Mouse (Mus musculus) MEL (cell line): Measurements from ENCODE around the gene Zfp91.

Experiments
- CTCF ChIP-seq, 3 experiments: IDR thresholded peaks in 2 of 3; conservative IDR thresholded peaks in 1 of 3; 2 replicates each; pipeline ENCODE4 v1.5.1; 2011 to 2012; ENCODE audit warnings: low read length in 3 of 3, low read depth in 2 of 3, mild to moderate bottlenecking in 2 of 3, improper control_type of control experiment in 1 of 3, inconsistent platforms in 1 of 3, mixed read lengths in 1 of 3, moderate library complexity in 1 of 3; ENCODE audit not compliant: control insufficient read depth in 1 of 3, insufficient read depth in 1 of 3, poor library complexity in 1 of 3, severe bottlenecking in 1 of 3
- ELF1 ChIP-seq: IDR thresholded peaks from 2 replicates; pipeline ENCODE4 v1.6.1; 2014; ENCODE audit warnings: low read depth, mild to moderate bottlenecking, inconsistent platforms, low read length, improper control_type of control experiment, moderate library complexity
- EP300 ChIP-seq, 2 experiments: IDR thresholded peaks; 2 replicates each; pipeline ENCODE4 v1.6.1; 2011; ENCODE audit warnings: improper control_type of control experiment in 2 of 2, low read length in 2 of 2, low read depth in 1 of 2, mild to moderate bottlenecking in 1 of 2
- KAT2A ChIP-seq: conservative IDR thresholded peaks from 2 replicates; pipeline ENCODE4 v1.6.1; 2012; ENCODE audit warnings: low read depth, low read length, improper control_type of control experiment, inconsistent platforms
- MAFK ChIP-seq: IDR thresholded peaks from 2 replicates; pipeline ENCODE4 v1.6.1; 2011; ENCODE audit warnings: low read depth, mild to moderate bottlenecking, low read length, improper control_type of control experiment, borderline replicate concordance
- POLR2A ChIP-seq, 2 experiments: IDR thresholded peaks; 2 replicates each; pipeline ENCODE4 v1.6.1; 2011 to 2012; ENCODE audit warnings: low read length in 2 of 2, mild to moderate bottlenecking in 2 of 2, control low read depth in 1 of 2, improper control_type of control experiment in 1 of 2, low read depth in 1 of 2, moderate library complexity in 1 of 2; ENCODE audit not compliant: control insufficient read depth in 1 of 2, insufficient read depth in 1 of 2, poor library complexity in 1 of 2
- TBP ChIP-seq: IDR thresholded peaks from 2 replicates; pipeline ENCODE4 v1.8.0; 2011; ENCODE audit warnings: low read depth, low read length, improper control_type of control experiment
- UBTF ChIP-seq: IDR thresholded peaks from 2 replicates; pipeline ENCODE4 v1.6.1; 2012; ENCODE audit warnings: low read depth, mild to moderate bottlenecking, inconsistent platforms, low read length, improper control_type of control experiment, moderate library complexity, borderline replicate concordance; ENCODE audit not compliant: insufficient read depth
- ZMIZ1 ChIP-seq: IDR thresholded peaks from 2 replicates; pipeline ENCODE4 v1.6.1; 2012; ENCODE audit warnings: low read depth, mild to moderate bottlenecking, inconsistent platforms, low read length, improper control_type of control experiment, moderate library complexity

DNA sequence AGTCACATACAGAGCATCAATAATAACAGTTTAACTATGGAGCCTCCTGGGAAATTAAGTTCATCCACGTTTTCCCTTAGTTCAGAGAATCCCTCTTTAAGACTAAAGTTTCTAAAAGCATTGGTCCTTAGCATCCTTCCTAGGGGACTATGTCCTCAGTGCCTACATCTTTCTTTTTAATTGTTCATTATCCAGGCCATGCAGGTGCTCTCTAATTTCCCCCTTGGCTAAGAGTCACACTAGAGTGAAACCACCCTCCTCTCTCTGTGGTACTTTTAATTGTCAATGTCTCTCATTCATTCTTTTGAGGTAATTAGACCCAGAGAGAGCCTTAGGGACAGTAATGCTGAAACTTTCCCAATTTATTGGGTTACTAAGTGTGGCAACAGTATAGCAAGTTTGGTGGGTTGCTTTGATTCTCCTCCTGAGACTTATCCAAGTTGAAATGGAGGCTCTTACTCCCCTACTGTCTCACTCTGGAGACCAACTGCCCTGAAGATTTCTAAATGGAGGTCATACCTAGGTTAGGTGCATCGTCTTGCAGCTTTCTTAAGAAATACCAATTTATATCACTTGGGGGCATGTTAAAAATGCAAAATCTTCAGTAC, 35.0 kb upstream of the Zfp91 start:
- TF ChIP-seq ELF1 (no peak), MAFK (no peak), EP300 (IDR thresholded peaks at IDR 0.05; ENCODE audit: low read depth in 1 of 2, low read length in 2 of 2) (no peak), CTCF (IDR thresholded peaks at IDR 0.05 in 2 of 3, conservative IDR thresholded peaks at IDR 0.05 in 1 of 3; ENCODE audit: control insufficient read depth in 1 of 3, insufficient read depth in 1 of 3, low read depth in 2 of 3, low read length in 3 of 3, poor library complexity in 1 of 3, severe bottlenecking in 1 of 3) (no peak), POLR2A (IDR thresholded peaks at IDR 0.05; ENCODE audit: control insufficient read depth in 1 of 2, insufficient read depth in 1 of 2, low read depth in 1 of 2, low read length in 2 of 2, poor library complexity in 1 of 2) (no peak), TBP (no peak), ZMIZ1 (no peak), UBTF (no peak), KAT2A (no peak)
